Mouse (Mus musculus): ENCODE measurements at regions not wholly inside any gene's neighbourhood (a gene's known extent, or its start where the extent isn't known, plus 50 kb on each side); places are given as distances from the start of the nearest gene placed in this dataset.
A peak's percentile ranks its signal among the peaks of the same experiment; 100 is the strongest.

GRCm38 (mm10) chr2:115069704-115070103 lies 414.9 kb upstream of the Dph6 start:
- Histone ChIP-seq H3K9me3 (replicated peaks; ENCODE audit: control insufficient read depth, low read length, poor library complexity, severe bottlenecking) (no peaks in the 10 kb centered on the region), H3K9ac (ENCODE audit: low read depth, low read length) (no peak overlapping the region), H3K4me1 (ENCODE audit: control insufficient read depth, insufficient read depth, low read length) (no peaks in the 10 kb centered on the region), H3K27me3 (ENCODE audit: control insufficient read depth, insufficient read depth, low read depth, low read length) (no peaks in the 10 kb centered on the region), H3K4me2 (ENCODE audit: low read length) (no peak overlapping the region), H3K27ac (ENCODE audit: low read length) (no peak overlapping the region), H3K4me3 (ENCODE audit: low read depth, low read length) (no peak overlapping the region), H3K36me3 (ENCODE audit: control insufficient read depth, insufficient read depth, low read length) (no peaks in the 10 kb centered on the region)
- 66% methylated on average over 4 of the region's 4 CpGs for WGBS
- peak; percentile 56; the same call in 1 of the 2 replicates for ATAC-seq

GRCm38 (mm10) chr2:115070123-115070522 lies 415.4 kb upstream of the Dph6 start:
- H3K4me2 ChIP-seq (ENCODE audit: low read length), result no peak overlapping the region
- 36% methylated on average over 6 of the region's 6 CpGs for WGBS
- H3K36me3 ChIP-seq (ENCODE audit: control insufficient read depth, insufficient read depth, low read length), result no peaks in the 10 kb centered on the region
- no peaks in the 10 kb centered on the region for H3K9me3 ChIP-seq (replicated peaks; ENCODE audit: control insufficient read depth, low read length, poor library complexity, severe bottlenecking)
- H3K4me3 ChIP-seq (ENCODE audit: low read depth, low read length), result no peak overlapping the region
- ATAC-seq, result peak; percentile 80; the same call in 1 of the 2 replicates
- H3K9ac ChIP-seq (ENCODE audit: low read depth, low read length), result no peak overlapping the region
- no peaks in the 10 kb centered on the region for H3K4me1 ChIP-seq (ENCODE audit: control insufficient read depth, insufficient read depth, low read length)
- no peak overlapping the region for H3K27ac ChIP-seq (ENCODE audit: low read length)
- no peaks in the 10 kb centered on the region for H3K27me3 ChIP-seq (ENCODE audit: control insufficient read depth, insufficient read depth, low read depth, low read length)

- no peak for ATAC-seq
- H3K36me3 ChIP-seq (ENCODE audit: control insufficient read depth, insufficient read depth, low read length), result no peaks in the 10 kb centered on the region
- H3K27me3 ChIP-seq (ENCODE audit: control insufficient read depth, insufficient read depth, low read depth, low read length), result no peaks in the 10 kb centered on the region
- WGBS, result 81% methylated on average over 3 of the region's 3 CpGs
- H3K4me2 ChIP-seq (ENCODE audit: low read length), result no peak overlapping the region
- H3K4me1 ChIP-seq (ENCODE audit: control insufficient read depth, insufficient read depth, low read length), result no peaks in the 10 kb centered on the region
- no peaks in the 10 kb centered on the region for H3K9me3 ChIP-seq (replicated peaks; ENCODE audit: control insufficient read depth, low read length, poor library complexity, severe bottlenecking)
- H3K4me3 ChIP-seq (ENCODE audit: low read depth, low read length), result no peak overlapping the region
- no peak overlapping the region for H3K9ac ChIP-seq (ENCODE audit: low read depth, low read length)
- H3K27ac ChIP-seq (ENCODE audit: low read length), result no peak overlapping the region
Measured at GRCm38 (mm10) chr2:115070666-115071065, 415.9 kb upstream of the Dph6 start.

- no peak overlapping the region for H3K4me3 ChIP-seq (ENCODE audit: low read depth, low read length)
- WGBS, result 85% methylated on average over 11 of the region's 11 CpGs
- ATAC-seq, result no peak
Measured at GRCm38 (mm10) chr2:115081563-115082291, 427.0 kb upstream of the Dph6 start.

GRCm38 (mm10) chr2:115082292-115082809 lies 427.6 kb upstream of the Dph6 start:
- Histone ChIP-seq H3K27me3 (ENCODE audit: control insufficient read depth, insufficient read depth, low read depth, low read length) (no peaks in the 10 kb centered on the region), H3K9me3 (replicated peaks; ENCODE audit: control insufficient read depth, low read length, poor library complexity, severe bottlenecking) (no peaks in the 10 kb centered on the region), H3K4me3 (ENCODE audit: low read depth, low read length) (no peak overlapping the region), H3K9ac (ENCODE audit: low read depth, low read length) (no peak overlapping the region), H3K36me3 (ENCODE audit: control insufficient read depth, insufficient read depth, low read length) (no peaks in the 10 kb centered on the region), H3K4me2 (ENCODE audit: low read length) (no peak overlapping the region), H3K4me1 (ENCODE audit: control insufficient read depth, insufficient read depth, low read length) (no peaks in the 10 kb centered on the region), H3K27ac (ENCODE audit: low read length) (no peak overlapping the region)
- no peak for ATAC-seq
- 81% methylated on average over 6 of the region's 6 CpGs for WGBS

More at GRCm38 (mm10) chr2:115081563-115082291, 427.0 kb upstream of the Dph6 start:
- H3K9ac ChIP-seq (ENCODE audit: low read depth, low read length), result no peak overlapping the region
- H3K9me3 ChIP-seq (replicated peaks; ENCODE audit: control insufficient read depth, low read length, poor library complexity, severe bottlenecking), result no peaks in the 10 kb centered on the region
- no peaks in the 10 kb centered on the region for H3K4me1 ChIP-seq (ENCODE audit: control insufficient read depth, insufficient read depth, low read length)
- H3K27ac ChIP-seq (ENCODE audit: low read length), result no peak overlapping the region
- H3K36me3 ChIP-seq (ENCODE audit: control insufficient read depth, insufficient read depth, low read length), result no peaks in the 10 kb centered on the region
- H3K27me3 ChIP-seq (ENCODE audit: control insufficient read depth, insufficient read depth, low read depth, low read length), result no peaks in the 10 kb centered on the region
- H3K4me2 ChIP-seq (ENCODE audit: low read length), result no peak overlapping the region

GRCm38 (mm10) chr2:115088421-115089120 lies 433.8 kb upstream of the Dph6 start:
- no peak for ATAC-seq
- Histone ChIP-seq H3K27ac (ENCODE audit: low read length) (no peak overlapping the region), H3K9ac (ENCODE audit: low read depth, low read length) (no peak overlapping the region), H3K4me1 (ENCODE audit: control insufficient read depth, insufficient read depth, low read length) (no peaks in the 10 kb centered on the region), H3K9me3 (replicated peaks; ENCODE audit: control insufficient read depth, low read length, poor library complexity, severe bottlenecking) (no peaks in the 10 kb centered on the region), H3K27me3 (ENCODE audit: control insufficient read depth, insufficient read depth, low read depth, low read length) (no peaks in the 10 kb centered on the region), H3K4me3 (ENCODE audit: low read depth, low read length) (no peak overlapping the region), H3K36me3 (ENCODE audit: control insufficient read depth, insufficient read depth, low read length) (no peaks in the 10 kb centered on the region), H3K4me2 (ENCODE audit: low read length) (no peak overlapping the region)
- WGBS, result 83% methylated on average over 4 of the region's 4 CpGs

- no peak overlapping the region for H3K4me3 ChIP-seq (ENCODE audit: low read depth, low read length)
- no peak overlapping the region for H3K9ac ChIP-seq (ENCODE audit: low read depth, low read length)
- WGBS, result 80% methylated on average over 12 of the region's 12 CpGs
- no peaks in the 10 kb centered on the region for H3K9me3 ChIP-seq (replicated peaks; ENCODE audit: control insufficient read depth, low read length, poor library complexity, severe bottlenecking)
- no peak overlapping the region for H3K27ac ChIP-seq (ENCODE audit: low read length)
- H3K36me3 ChIP-seq (ENCODE audit: control insufficient read depth, insufficient read depth, low read length), result no peaks in the 10 kb centered on the region
- ATAC-seq, result no peak
- no peaks in the 10 kb centered on the region for H3K27me3 ChIP-seq (ENCODE audit: control insufficient read depth, insufficient read depth, low read depth, low read length)
- no peaks in the 10 kb centered on the region for H3K4me1 ChIP-seq (ENCODE audit: control insufficient read depth, insufficient read depth, low read length)
- H3K4me2 ChIP-seq (ENCODE audit: low read length), result no peak overlapping the region
Measured at GRCm38 (mm10) chr2:115090430-115091175, 435.8 kb upstream of the Dph6 start.

- ATAC-seq, result no peak
- Histone ChIP-seq H3K27ac (ENCODE audit: low read length) (no peak overlapping the region), H3K4me3 (ENCODE audit: low read depth, low read length) (no peak overlapping the region), H3K9ac (ENCODE audit: low read depth, low read length) (no peak overlapping the region), H3K36me3 (ENCODE audit: control insufficient read depth, insufficient read depth, low read length) (no peaks in the 10 kb centered on the region), H3K4me2 (ENCODE audit: low read length) (no peak overlapping the region), H3K27me3 (ENCODE audit: control insufficient read depth, insufficient read depth, low read depth, low read length) (no peaks in the 10 kb centered on the region), H3K4me1 (ENCODE audit: control insufficient read depth, insufficient read depth, low read length) (no peaks in the 10 kb centered on the region), H3K9me3 (replicated peaks; ENCODE audit: control insufficient read depth, low read length, poor library complexity, severe bottlenecking) (no peaks in the 10 kb centered on the region)
- 86% methylated on average over 12 of the region's 12 CpGs for WGBS
Measured at GRCm38 (mm10) chr2:115095351-115095750, 440.6 kb upstream of the Dph6 start.

All from midbrain, embryonic 16.5 days (tissue).